Mouse (Mus musculus) right cerebral cortex, adult 18-20 months (tissue): ENCODE measurements around the gene Chid1.
A peak's percentile ranks its signal among the peaks of the same experiment; 100 is the strongest.

Source experiments
- DNase-seq: peaks from one replicate; pipeline ENCODE4 v3.0.0; 2022; ENCODE audit warnings: mixed read lengths

Chid1 gene

DNA sequence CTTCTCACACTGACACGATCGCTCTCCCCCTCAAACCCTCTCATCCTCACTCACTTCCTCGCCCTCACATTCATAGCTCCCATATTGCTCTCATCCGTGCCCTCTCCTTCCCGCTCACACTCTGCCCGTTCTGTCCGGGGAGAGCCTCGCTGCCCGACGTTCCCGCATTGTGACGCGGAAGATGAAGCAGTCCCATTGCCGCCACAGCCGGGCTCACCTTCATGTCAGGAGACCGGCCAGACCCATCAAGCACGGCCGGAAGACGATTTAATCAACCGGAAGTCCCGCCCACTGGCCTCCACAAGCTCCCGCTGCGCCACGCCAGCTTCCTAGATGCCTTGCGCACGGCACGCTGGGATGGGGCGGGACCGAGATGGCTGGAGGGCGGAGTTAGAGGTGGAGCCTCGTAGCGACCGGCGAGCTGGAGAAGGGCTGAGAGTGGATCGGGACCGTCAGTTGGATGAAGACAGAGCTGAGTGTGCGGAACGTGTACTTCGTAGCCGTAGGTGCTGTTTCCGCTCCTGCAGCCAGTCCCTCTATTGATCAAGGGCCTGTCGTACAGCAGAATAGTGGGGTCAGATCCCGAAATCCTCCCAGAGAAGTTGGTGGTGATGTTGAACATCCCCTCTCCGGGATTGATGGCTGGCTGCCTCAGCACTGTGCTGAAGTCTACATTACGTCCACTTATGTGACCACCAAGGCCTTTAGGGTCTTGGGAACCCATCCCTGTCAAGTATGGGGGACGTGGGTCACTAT, at the start of gene Chid1:
TSS of gene Chid1 (minus strand) at position 302 of the 756 bp plus-strand sequence.
- peak; percentile 97 for DNase-seq

- DNase-seq: no peak
Observed at GRCm38 (mm10) chr7:141588890-141589289, 49.2 kb upstream of the Chid1 start.

- DNase-seq: no peak
Observed at GRCm38 (mm10) chr7:141585881-141586280, 46.2 kb upstream of the Chid1 start.

GRCm38 (mm10) chr7:141585288-141585687, 45.6 kb upstream of the Chid1 start:
- DNase-seq: no peak

- DNase-seq: no peak
Observed at GRCm38 (mm10) chr7:141584048-141584841, 44.6 kb upstream of the Chid1 start.

DNA sequence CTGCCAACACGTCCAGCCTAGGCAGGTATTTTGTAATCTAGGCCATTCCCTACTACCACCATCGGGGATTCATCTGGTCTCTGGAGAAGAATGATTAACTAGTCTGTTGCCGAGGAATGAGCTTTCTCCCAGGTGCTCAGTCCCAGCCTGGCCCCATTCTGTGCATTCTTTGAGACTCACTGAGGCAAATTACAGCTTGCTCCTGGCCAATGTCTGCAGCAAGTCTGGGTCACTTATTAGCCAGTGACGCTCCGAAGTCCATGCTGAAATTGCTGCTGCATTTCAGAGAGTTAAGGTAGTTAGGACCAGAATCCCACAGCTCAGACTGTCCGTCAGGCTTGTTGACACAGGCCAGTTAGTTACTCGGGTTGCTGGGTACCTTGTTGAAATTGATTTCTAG, 41.7 kb upstream of the Chid1 start:
- no peak for DNase-seq

DNA sequence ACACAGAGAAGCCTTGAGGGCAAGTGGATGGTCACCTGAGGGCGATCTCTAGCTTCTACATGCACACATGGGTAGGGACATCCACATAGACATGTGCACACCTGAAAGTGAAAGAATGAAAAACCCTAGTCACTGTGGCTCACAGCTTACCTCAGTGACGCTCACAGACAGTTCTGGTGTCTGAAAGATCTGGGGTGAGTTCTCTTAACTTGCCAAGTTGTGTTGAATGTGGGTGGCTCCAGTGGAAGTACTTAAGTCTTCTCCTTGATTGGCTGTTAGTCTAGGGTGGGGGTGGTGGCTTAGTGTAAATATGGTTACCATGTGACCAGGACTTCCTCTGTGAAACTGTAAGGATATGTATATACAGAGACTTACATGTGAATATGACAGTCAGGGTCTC, 39.3 kb upstream of the Chid1 start:
- DNase-seq: no peak

GRCm38 (mm10) chr7:141578511-141578910, 38.9 kb upstream of the Chid1 start:
- DNase-seq: no peak

- no peak for DNase-seq
Observed at GRCm38 (mm10) chr7:141577801-141578200, 38.1 kb upstream of the Chid1 start.

GRCm38 (mm10) chr7:141575481-141575880, 35.8 kb upstream of the Chid1 start:
- DNase-seq: no peak

GRCm38 (mm10) chr7:141574041-141574440, 34.4 kb upstream of the Chid1 start:
- DNase-seq: no peak

DNA sequence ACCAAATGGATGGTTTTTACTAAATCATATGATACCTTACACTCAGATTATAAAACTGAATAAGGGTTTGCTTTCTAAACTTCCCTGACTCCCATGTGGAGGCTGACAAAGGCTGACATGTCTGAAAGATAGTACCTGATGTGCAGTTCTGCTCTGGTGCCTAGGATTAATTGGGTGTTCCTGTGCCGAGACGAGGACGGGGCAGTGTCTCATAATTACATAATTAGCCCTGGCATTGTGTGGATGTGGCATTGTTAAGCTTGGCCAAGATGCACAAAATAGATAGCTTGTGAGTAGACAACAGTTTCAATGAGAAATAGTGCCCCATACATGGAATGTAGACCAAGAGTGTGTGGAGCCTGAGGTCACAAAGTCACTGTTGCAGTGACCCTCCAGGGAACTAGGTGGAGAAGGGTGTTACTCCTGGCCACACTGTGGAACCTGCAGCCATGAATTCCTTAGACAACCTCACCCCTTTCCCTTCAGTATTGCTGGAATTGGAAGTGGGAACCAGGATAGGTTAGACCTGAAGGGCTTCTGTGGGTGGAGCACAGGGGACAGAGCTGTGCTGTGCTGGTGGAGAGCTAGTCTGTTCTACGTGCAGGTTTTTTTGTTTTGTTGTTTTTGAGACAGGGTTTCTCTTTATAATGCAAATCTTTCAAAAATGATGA, 31.1 kb upstream of the Chid1 start:
- DNase-seq: no peak

GRCm38 (mm10) chr7:141569916-141570315, 30.3 kb upstream of the Chid1 start:
- DNase-seq: no peak

GRCm38 (mm10) chr7:141569283-141569803, 29.7 kb upstream of the Chid1 start:
- no peak for DNase-seq

GRCm38 (mm10) chr7:141566587-141566986, 26.9 kb upstream of the Chid1 start:
- no peak for DNase-seq

DNA sequence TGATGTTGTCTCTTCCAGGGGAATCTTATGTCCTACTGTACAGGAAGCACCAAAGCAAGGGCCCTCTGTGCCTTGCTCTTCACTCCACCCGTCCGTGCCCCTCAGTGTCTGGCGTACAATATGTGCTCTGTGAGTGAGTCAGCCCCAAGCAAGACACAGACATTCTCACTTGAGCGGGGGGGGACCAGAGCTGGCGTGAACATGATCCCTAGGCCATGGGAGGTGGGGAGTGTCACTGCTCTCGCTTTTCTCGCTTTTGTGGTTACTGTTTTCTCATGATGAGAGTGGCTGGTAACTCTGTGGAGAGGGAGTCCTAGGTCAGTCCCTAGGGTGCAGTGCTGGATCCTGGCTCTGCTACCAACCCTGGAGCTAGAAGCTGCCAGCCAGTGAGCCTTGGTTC, 24.9 kb upstream of the Chid1 start:
- peak; percentile 18 for DNase-seq

DNA sequence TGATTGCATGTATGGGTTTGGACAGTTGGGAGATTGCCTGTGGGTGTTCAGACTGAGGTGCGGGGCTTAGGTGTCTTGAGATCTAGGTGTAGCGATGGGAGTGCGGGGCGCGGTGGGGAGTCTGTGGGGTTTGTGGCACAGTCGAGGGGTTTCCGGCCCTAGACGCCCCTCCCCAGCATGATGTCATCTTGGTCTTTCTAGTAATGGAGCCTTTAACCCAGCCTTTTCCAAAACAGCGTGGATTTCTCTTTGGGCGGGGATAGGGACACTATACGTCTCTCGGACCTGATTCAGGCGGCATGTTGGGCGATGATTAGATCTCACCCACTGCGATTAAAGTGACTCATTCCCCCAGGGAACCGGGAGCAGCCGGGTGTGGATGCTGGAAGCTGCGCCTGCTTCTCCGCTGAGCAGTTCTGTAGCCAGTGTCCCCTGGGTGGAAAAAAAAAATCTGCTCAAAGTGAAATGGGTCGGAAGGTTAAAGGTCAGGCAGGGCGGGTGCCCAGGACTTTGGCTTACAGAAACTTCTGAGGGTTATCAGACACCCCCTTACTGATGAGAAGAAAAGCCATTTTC, 23.3 kb upstream of the Chid1 start:
- peak; percentile 64 for DNase-seq

- peak; percentile 13 for DNase-seq
Observed at GRCm38 (mm10) chr7:141562421-141562851, 22.8 kb upstream of the Chid1 start.

DNA sequence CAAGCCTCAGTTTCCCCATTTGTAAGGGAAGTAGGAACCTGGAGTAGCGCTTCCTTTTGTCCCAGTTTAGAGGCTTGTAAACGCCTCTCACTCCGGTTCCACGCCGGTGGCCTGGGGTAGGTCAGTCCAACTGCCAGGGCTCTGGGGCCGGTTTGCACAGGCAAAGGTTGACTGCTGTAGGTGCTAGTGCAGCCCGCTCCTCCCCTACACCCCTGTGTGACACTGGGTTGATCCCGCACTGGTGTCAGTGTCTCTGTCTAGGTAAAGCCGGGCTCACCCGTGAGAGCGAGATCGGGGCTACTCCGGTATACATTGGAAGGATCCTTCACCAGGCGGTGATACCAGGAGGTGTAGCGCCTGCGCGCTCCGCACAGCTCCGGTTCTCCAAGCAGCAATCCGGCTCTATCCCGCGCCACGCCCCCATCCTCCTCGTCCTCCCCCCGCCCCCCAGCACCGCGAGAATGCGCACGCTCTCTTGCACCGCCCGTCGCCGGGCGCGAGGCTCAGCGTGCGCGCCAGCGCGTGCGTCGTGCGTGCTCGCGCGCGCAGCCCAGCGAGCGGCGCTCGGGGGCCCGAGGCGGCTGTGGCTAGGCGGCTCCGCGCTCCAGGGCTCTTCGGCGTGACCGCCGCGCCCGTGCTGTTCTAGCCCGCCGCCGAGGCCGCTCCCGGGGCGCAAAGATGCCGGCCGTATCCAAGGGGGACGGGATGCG, 22.2 kb upstream of the Chid1 start, which contains the start of gene Ap2a2:
TSS of gene Ap2a2 (plus strand) at position 492 of the 710 bp plus-strand sequence.
- DNase-seq: peak; percentile 92

GRCm38 (mm10) chr7:141560471-141560870, 20.8 kb upstream of the Chid1 start:
- no peak for DNase-seq

DNA sequence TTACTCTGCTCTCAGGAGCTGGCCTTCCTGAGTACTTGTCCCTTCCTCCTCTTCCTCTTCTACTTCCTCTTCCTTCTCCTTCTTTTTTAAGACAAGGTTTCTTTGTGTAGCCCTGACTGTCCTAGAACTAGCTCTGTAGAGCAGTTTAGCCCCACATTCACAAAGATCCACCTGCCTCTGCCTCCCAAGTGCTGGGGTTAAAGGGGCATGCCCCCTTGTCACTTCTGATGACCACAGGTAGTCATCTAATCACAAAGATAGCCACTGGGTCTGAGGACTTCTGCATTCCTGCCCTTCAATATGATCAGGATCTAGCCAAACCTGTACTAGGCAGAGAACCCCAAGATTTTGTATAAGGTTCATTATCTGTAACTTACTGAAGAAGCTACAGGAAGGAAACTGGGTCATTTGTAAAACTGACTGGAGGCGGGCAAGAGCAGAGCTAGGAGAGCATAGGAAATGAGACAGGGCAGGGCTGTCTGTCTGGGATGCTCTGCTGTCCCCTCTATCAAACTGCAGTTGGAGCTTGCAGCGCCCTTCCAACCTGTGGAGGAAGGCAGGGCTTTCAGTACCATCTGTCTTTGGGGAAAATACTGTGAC, 20.2 kb upstream of the Chid1 start:
- no peak for DNase-seq

GRCm38 (mm10) chr7:141558946-141559345, 19.3 kb upstream of the Chid1 start:
- no peak for DNase-seq
